Mouse (Mus musculus): ENCODE measurements at regions not wholly inside any gene's neighbourhood (a gene's known extent, or its start where the extent isn't known, plus 50 kb on each side); places are given as distances from the start of the nearest gene placed in this dataset.

GRCm38 (mm10) chr17:75619472-75619871 lies 67.7 kb upstream of the Fam98a start:
- Histone ChIP-seq H3K27me3 (replicated peaks; ENCODE audit: control insufficient read depth, insufficient read depth, low read length) (no peaks in the 10 kb centered on the region), H3K4me2 (ENCODE audit: low read depth, low read length) (no peak overlapping the region), H3K4me1 (ENCODE audit: control insufficient read depth, insufficient read depth, low read length) (no peaks in the 10 kb centered on the region), H3K36me3 (ENCODE audit: control insufficient read depth, insufficient read depth, low read length) (no peaks in the 10 kb centered on the region), H3K9me3 (ENCODE audit: control insufficient read depth, low read length) (no peaks in the 10 kb centered on the region), H3K27ac (replicated peaks; ENCODE audit: low read depth, low read length) (no peak overlapping the region), H3K4me3 (ENCODE audit: low read depth, low read length) (no peak overlapping the region), H3K9ac (ENCODE audit: low read depth, low read length) (no peak overlapping the region)
- DNase-seq (ENCODE audit: low spot score): peak; percentile 43
- no peak for ATAC-seq (ENCODE audit: low read depth)
- WGBS: 54% methylated on average over 3 of the region's 3 CpGs

- no peak overlapping the region for H3K27ac ChIP-seq (replicated peaks; ENCODE audit: low read depth, low read length)
- H3K4me2 ChIP-seq (ENCODE audit: low read depth, low read length): no peak overlapping the region
- ATAC-seq (ENCODE audit: low read depth) (no peak), DNase-seq (ENCODE audit: low spot score) (no peak)
- H3K4me3 ChIP-seq (ENCODE audit: low read depth, low read length): no peak overlapping the region
- H3K9me3 ChIP-seq (ENCODE audit: control insufficient read depth, low read length): no peaks in the 10 kb centered on the region
- no peak overlapping the region for H3K9ac ChIP-seq (ENCODE audit: low read depth, low read length)
- WGBS: 88% methylated on average over 3 of the region's 3 CpGs
- no peaks in the 10 kb centered on the region for H3K4me1 ChIP-seq (ENCODE audit: control insufficient read depth, insufficient read depth, low read length)
- H3K36me3 ChIP-seq (ENCODE audit: control insufficient read depth, insufficient read depth, low read length): no peaks in the 10 kb centered on the region
- no peaks in the 10 kb centered on the region for H3K27me3 ChIP-seq (replicated peaks; ENCODE audit: control insufficient read depth, insufficient read depth, low read length)
Measured at GRCm38 (mm10) chr17:75618514-75618913, 66.8 kb upstream of the Fam98a start.

GRCm38 (mm10) chr17:75617280-75617679 lies 65.5 kb upstream of the Fam98a start:
- DNase-seq (ENCODE audit: low spot score) (peak; percentile 78), ATAC-seq (ENCODE audit: low read depth) (peak; percentile 57; the same call in 1 of the 2 replicates)
- Histone ChIP-seq H3K4me1 (ENCODE audit: control insufficient read depth, insufficient read depth, low read length) (no peaks in the 10 kb centered on the region), H3K9me3 (ENCODE audit: control insufficient read depth, low read length) (no peaks in the 10 kb centered on the region), H3K4me2 (ENCODE audit: low read depth, low read length) (no peak overlapping the region), H3K36me3 (ENCODE audit: control insufficient read depth, insufficient read depth, low read length) (no peaks in the 10 kb centered on the region), H3K27ac (replicated peaks; ENCODE audit: low read depth, low read length) (no peak overlapping the region), H3K27me3 (replicated peaks; ENCODE audit: control insufficient read depth, insufficient read depth, low read length) (no peaks in the 10 kb centered on the region), H3K9ac (ENCODE audit: low read depth, low read length) (no peak overlapping the region), H3K4me3 (ENCODE audit: low read depth, low read length) (no peak overlapping the region)
- WGBS: 15% methylated on average over 6 of the region's 6 CpGs

- no peaks in the 10 kb centered on the region for H3K36me3 ChIP-seq (ENCODE audit: control insufficient read depth, insufficient read depth, low read length)
- H3K4me2 ChIP-seq (ENCODE audit: low read depth, low read length): no peak overlapping the region
- no peaks in the 10 kb centered on the region for H3K4me1 ChIP-seq (ENCODE audit: control insufficient read depth, insufficient read depth, low read length)
- H3K27ac ChIP-seq (replicated peaks; ENCODE audit: low read depth, low read length): no peak overlapping the region
- WGBS: 73% methylated on average over 2 of the region's 2 CpGs
- peak; percentile 26 for DNase-seq (ENCODE audit: low spot score)
- no peak overlapping the region for H3K9ac ChIP-seq (ENCODE audit: low read depth, low read length)
- no peak for ATAC-seq (ENCODE audit: low read depth)
- no peaks in the 10 kb centered on the region for H3K27me3 ChIP-seq (replicated peaks; ENCODE audit: control insufficient read depth, insufficient read depth, low read length)
- H3K4me3 ChIP-seq (ENCODE audit: low read depth, low read length): no peak overlapping the region
- no peaks in the 10 kb centered on the region for H3K9me3 ChIP-seq (ENCODE audit: control insufficient read depth, low read length)
Measured at GRCm38 (mm10) chr17:75615335-75615734, 63.6 kb upstream of the Fam98a start.

GRCm38 (mm10) chr17:75603417-75604086 lies 51.8 kb upstream of the Fam98a start:
- WGBS: 14% methylated on average over 4 of the region's 4 CpGs
- no peaks in the 10 kb centered on the region for H3K27me3 ChIP-seq (replicated peaks; ENCODE audit: control insufficient read depth, insufficient read depth, low read length)

More at GRCm38 (mm10) chr17:75603417-75604086, 51.8 kb upstream of the Fam98a start:
- Histone ChIP-seq H3K36me3 (ENCODE audit: control insufficient read depth, insufficient read depth, low read length) (no peaks in the 10 kb centered on the region), H3K4me3 (ENCODE audit: low read depth, low read length) (no peak overlapping the region), H3K9me3 (ENCODE audit: control insufficient read depth, low read length) (no peaks in the 10 kb centered on the region), H3K4me1 (ENCODE audit: control insufficient read depth, insufficient read depth, low read length) (no peaks in the 10 kb centered on the region), H3K27ac (replicated peaks; ENCODE audit: low read depth, low read length) (no peak overlapping the region), H3K9ac (ENCODE audit: low read depth, low read length) (no peak overlapping the region), H3K4me2 (ENCODE audit: low read depth, low read length) (no peak overlapping the region)
- ATAC-seq (ENCODE audit: low read depth): peak; percentile 33; the same call in 1 of the 2 replicates
- peak; percentile 9 for DNase-seq (ENCODE audit: low spot score)

Measured in embryonic facial prominence, embryonic 14.5 days (tissue).